Mouse (Mus musculus) ES-E14 (cell line): ENCODE measurements around the gene Zbtb40.

Source experiments
- MAFK ChIP-seq: IDR thresholded peaks from 2 replicates; pipeline ENCODE4 v1.6.1; 2014; ENCODE audit warnings: mild to moderate bottlenecking, low read depth, low read length, inconsistent platforms; ENCODE audit not compliant: insufficient read depth
- ZNF384 ChIP-seq: IDR thresholded peaks from 2 replicates; pipeline ENCODE4 v1.6.1; 2012; ENCODE audit warnings: low read depth, low read length, inconsistent platforms

DNA sequence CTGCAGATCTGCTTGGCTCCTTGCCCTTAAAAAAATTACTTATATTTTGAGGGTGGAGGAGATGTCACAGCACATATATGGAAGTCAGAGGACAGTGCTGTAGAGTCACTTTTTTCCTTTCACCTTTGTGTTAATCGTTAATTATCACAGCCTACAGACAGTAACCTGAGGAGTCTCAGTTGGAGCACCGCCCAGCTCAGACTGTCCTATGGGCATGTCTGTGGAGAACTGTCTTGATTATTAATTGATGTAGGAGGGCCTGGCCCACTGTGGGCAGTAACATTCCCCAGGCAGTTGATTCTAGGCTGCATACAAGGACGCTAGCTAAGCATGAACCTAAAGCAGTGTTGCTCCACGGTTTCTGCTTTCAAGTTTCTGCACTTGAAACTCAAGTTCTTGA is 16.1 kb downstream of the Zbtb40 start:
- TF ChIP-seq MAFK (no peak), ZNF384 (no peak)
